In genomic region chrX:6091547-6091946, GRCm38 (mm10) we compare ENCODE assay signal across 9 mouse cellular contexts. TPM values are rescaled to one million over a fixed set of nuclear protein-coding genes. Genes with fewer than 3 reads are reported as not detected.
DNase-seq lines count a peak whose midpoint lies in the region; ATAC-seq lines count a peak whose summit lies in the region.
"Had no signal": no experiment of that assay in that cellular context is flagged by ENCODE, and none has a peak within 500 bp of the region (broad histone marks: within the 10 kb centered on the region; RNA-seq: fewer than 3 reads in every experiment).

No protein-coding gene starts in this region.

- WGBS in liver, embryonic 12.5 days (ENCODE audit: insufficient replicate concordance), result 24% methylated on average over 12 of the region's 12 CpGs
- 26% methylated on average over 12 of the region's 12 CpGs for WGBS in embryonic facial prominence, embryonic 13.5 days
- WGBS in hindbrain, embryonic 13.5 days, result 24% methylated on average over 12 of the region's 12 CpGs
- 24% methylated on average over 12 of the region's 12 CpGs for WGBS in midbrain, embryonic 15.5 days

- no peak overlapping the region for H3K4me3 ChIP-seq in liver, embryonic 12.5 days
- peak overlapping the region; percentile 38 for H3K4me3 ChIP-seq in embryonic facial prominence, embryonic 13.5 days
- H3K4me3 ChIP-seq in hindbrain, embryonic 13.5 days, result peak overlapping the region; percentile 48
- peak overlapping the region; percentile 56 for H3K4me3 ChIP-seq in midbrain, embryonic 15.5 days

- H3K36me3 ChIP-seq in liver, embryonic 12.5 days, result no peaks in the 10 kb centered on the region
- H3K36me3 ChIP-seq in embryonic facial prominence, embryonic 13.5 days, result no peaks in the 10 kb centered on the region
- H3K36me3 ChIP-seq in hindbrain, embryonic 13.5 days, result no peaks in the 10 kb centered on the region
- H3K36me3 ChIP-seq in midbrain, embryonic 15.5 days (replicated peaks), result no peaks in the 10 kb centered on the region

- no peak overlapping the region for H3K9ac ChIP-seq in liver, embryonic 12.5 days
- H3K9ac ChIP-seq in embryonic facial prominence, embryonic 13.5 days, result no peak overlapping the region
- peak overlapping the region; percentile 71 for H3K9ac ChIP-seq in hindbrain, embryonic 13.5 days
- peak overlapping the region; percentile 52; the same call in 1 of the 2 replicates for H3K9ac ChIP-seq in midbrain, embryonic 15.5 days

- intact Hi-C loops in gastrocnemius, postnatal 36 days (cut with DNase I), result no loop called here

- H3K4me1 ChIP-seq in liver, embryonic 12.5 days, result no peaks in the 10 kb centered on the region
- H3K4me1 ChIP-seq in embryonic facial prominence, embryonic 13.5 days, result no peaks in the 10 kb centered on the region
- no peaks in the 10 kb centered on the region for H3K4me1 ChIP-seq in hindbrain, embryonic 13.5 days (replicated peaks)
- H3K4me1 ChIP-seq in midbrain, embryonic 15.5 days, result no peaks in the 10 kb centered on the region

- 0 out of 2 replicates have a peak overlapping the region, but pooled peaks have one; percentile 37 for H3K4me2 ChIP-seq in liver, embryonic 12.5 days
- peak overlapping the region; percentile 62 for H3K4me2 ChIP-seq in embryonic facial prominence, embryonic 13.5 days
- H3K4me2 ChIP-seq in hindbrain, embryonic 13.5 days, result peak overlapping the region; percentile 57
- H3K4me2 ChIP-seq in midbrain, embryonic 15.5 days, result peak overlapping the region; percentile 49

- DNase-seq in liver, result no peak
- DNase-seq in thymus, postnatal 10 days (ENCODE audit: low spot score in 2 of 2), result no peak
- no peak for DNase-seq in adrenal gland, adult 18-20 months (ENCODE audit: low spot score in 2 of 2)
- no peak for DNase-seq in gastrocnemius, postnatal 36 days

- ATAC-seq in liver, embryonic 12.5 days, result no peak
- no peak for ATAC-seq in embryonic facial prominence, embryonic 13.5 days (ENCODE audit: insufficient number of reproducible peaks, insufficient read depth, low FRiP score, low TSS enrichment, low read depth)
- peak; percentile 74 for ATAC-seq in hindbrain, embryonic 13.5 days (ENCODE audit: low FRiP score)
- ATAC-seq in midbrain, embryonic 15.5 days (replicated peaks), result peak; percentile 81

- peaks cover 12% of the 10 kb centered on the region; the same call in 1 of the 2 replicates for H3K27me3 ChIP-seq in liver, embryonic 12.5 days (replicated peaks)
- H3K27me3 ChIP-seq in embryonic facial prominence, embryonic 13.5 days, result peaks cover 11% of the 10 kb centered on the region; the same call in 1 of the 2 replicates
- no peaks in the 10 kb centered on the region for H3K27me3 ChIP-seq in hindbrain, embryonic 13.5 days
- no peaks in the 10 kb centered on the region for H3K27me3 ChIP-seq in midbrain, embryonic 15.5 days (replicated peaks)

- H3K9me3 ChIP-seq in liver, embryonic 12.5 days (replicated peaks), result no peaks in the 10 kb centered on the region
- H3K9me3 ChIP-seq in embryonic facial prominence, embryonic 13.5 days, result no peaks in the 10 kb centered on the region
- no peaks in the 10 kb centered on the region for H3K9me3 ChIP-seq in hindbrain, embryonic 13.5 days
- no peaks in the 10 kb centered on the region for H3K9me3 ChIP-seq in midbrain, embryonic 15.5 days

- H3K27ac ChIP-seq in liver, embryonic 12.5 days, result no peak overlapping the region
- no peak overlapping the region for H3K27ac ChIP-seq in embryonic facial prominence, embryonic 13.5 days
- H3K27ac ChIP-seq in hindbrain, embryonic 13.5 days, result peak overlapping the region; percentile 72
- H3K27ac ChIP-seq in midbrain, embryonic 15.5 days, result peak overlapping the region; percentile 84

RNA-seq across cellular contexts. Expression of gene AU022751, which starts 8.3 kb away (rescaled TPM):
- not detected in 2 replicates for polyA plus RNA-seq in liver, embryonic 12.5 days (2016; fragmentation: Nextera tagmentation; extraction: Ambion mirVana)
- polyA plus RNA-seq in embryonic facial prominence, embryonic 13.5 days (2015; fragmentation: Nextera tagmentation; extraction: Ambion mirVana), result not detected in 2 replicates
- 0.14 TPM in 1 of 2 replicates, not detected in the other for polyA plus RNA-seq in hindbrain, embryonic 13.5 days (2015; fragmentation: Nextera tagmentation; extraction: Ambion mirVana)
- 0.09 TPM in 1 of 2 replicates, not detected in the other for polyA plus RNA-seq in midbrain, embryonic 15.5 days (2015; fragmentation: Nextera tagmentation; extraction: Ambion mirVana)
- total RNA-seq in adrenal gland, adult 18-20 months (2021), result under 1 TPM in 1 of 2 experiments, not detected in 1; 0.13 TPM
- total RNA-seq in gastrocnemius, postnatal 36 days (2021), result not detected
- total RNA-seq: neutrophil, adult 5-6 weeks had no signal

RNA-seq across cellular contexts. Expression of gene Nudt11, which starts 44.3 kb away (rescaled TPM):
- polyA plus RNA-seq in liver, embryonic 12.5 days (2016; fragmentation: Nextera tagmentation; extraction: Ambion mirVana), result 0.66 TPM in 2 replicates
- 4.0 TPM in 2 replicates for polyA plus RNA-seq in embryonic facial prominence, embryonic 13.5 days (2015; fragmentation: Nextera tagmentation; extraction: Ambion mirVana)
- polyA plus RNA-seq in hindbrain, embryonic 13.5 days (2015; fragmentation: Nextera tagmentation; extraction: Ambion mirVana), result 18.1 and 19.0 TPM in 2 replicates
- 27.0 and 27.9 TPM in 2 replicates for polyA plus RNA-seq in midbrain, embryonic 15.5 days (2015; fragmentation: Nextera tagmentation; extraction: Ambion mirVana)
- total RNA-seq in adrenal gland, adult 18-20 months (2021), result 10 to 100 TPM in 1 of 2 experiments, 1 to 10 TPM in 1; 3.2 to 15.9 TPM
- total RNA-seq in gastrocnemius, postnatal 36 days (2021), result under 1 TPM; 0.62 to 0.64 TPM
- total RNA-seq: neutrophil, adult 5-6 weeks had no signal

Comparison
In these comparisons a context has a peak if more than half of its experiments do, and no peak if none do; other contexts are left out.
1. ATAC-seq: peak in hindbrain, embryonic 13.5 days (single experiment) and midbrain, embryonic 15.5 days (single experiment); none in liver, embryonic 12.5 days (single experiment) and embryonic facial prominence, embryonic 13.5 days (single experiment).
2. H3K27ac ChIP-seq: peak in hindbrain, embryonic 13.5 days (single experiment) and midbrain, embryonic 15.5 days (single experiment); none in liver, embryonic 12.5 days (single experiment) and embryonic facial prominence, embryonic 13.5 days (single experiment).
3. H3K9ac ChIP-seq: peak in hindbrain, embryonic 13.5 days (single experiment) and midbrain, embryonic 15.5 days (single experiment); none in liver, embryonic 12.5 days (single experiment) and embryonic facial prominence, embryonic 13.5 days (single experiment).
4. Peak in every context shown above with its lines, with median percentiles within 50 percentile points of each other: H3K4me2 ChIP-seq.